Mouse (Mus musculus) midbrain, embryonic 11.5 days (tissue): ENCODE measurements around the gene Arhgef16. TPM values are rescaled to one million over a fixed set of nuclear protein-coding genes. Genes with fewer than 3 reads are reported as not detected.

Experiments used
- ATAC-seq: fragments of 200-750 bp; cut with Nextera tagmentation; 2 replicates; pipeline ENCODE4 v1.8.0; 2017; ENCODE audit warnings: moderate TSS enrichment, moderate library complexity; ENCODE audit not compliant: low FRiP score
- DNase-seq: peaks from one replicate; pipeline ENCODE4 v3.0.0; 2015; ENCODE audit warnings: low spot score; ENCODE audit errors: missing footprints
- H3K27ac ChIP-seq: fragments of 300-500 bp; sonication (generic); 2 replicates; pipeline ENCODE4 v1.5.1; 2014; ENCODE audit warnings: low read depth, low read length
- H3K27me3 ChIP-seq: fragments of 300-500 bp; sonication (generic); 2 replicates; pipeline ENCODE4 v1.6.1; 2014; ENCODE audit warnings: mild to moderate bottlenecking, low read length, moderate library complexity, mixed read lengths; ENCODE audit not compliant: control insufficient read depth, insufficient read depth
- H3K36me3 ChIP-seq: fragments of 300-500 bp; sonication (generic); 2 replicates; pipeline ENCODE4 v1.6.1; 2014; ENCODE audit warnings: mild to moderate bottlenecking, low read length, moderate library complexity, mixed read lengths; ENCODE audit not compliant: control insufficient read depth, insufficient read depth
- H3K4me1 ChIP-seq: fragments of 300-500 bp; sonication (generic); 2 replicates; pipeline ENCODE4 v1.6.1; 2014; ENCODE audit warnings: low read length; ENCODE audit not compliant: control insufficient read depth, insufficient read depth
- H3K4me2 ChIP-seq: fragments of 300-500 bp; sonication (generic); 2 replicates; pipeline ENCODE4 v1.6.1; 2014; ENCODE audit warnings: mild to moderate bottlenecking, moderate library complexity
- H3K4me3 ChIP-seq: fragments of 300-500 bp; sonication (generic); 2 replicates; pipeline ENCODE4 v1.5.1; 2014; ENCODE audit warnings: low read depth, low read length
- H3K9ac ChIP-seq: fragments of 300-500 bp; sonication (generic); 2 replicates; pipeline ENCODE4 v1.6.1; 2014; ENCODE audit warnings: low read length
- H3K9me3 ChIP-seq: fragments of 300-500 bp; sonication (generic); 2 replicates; pipeline ENCODE4 v1.6.1; 2016; ENCODE audit warnings: low read length; ENCODE audit not compliant: control insufficient read depth
- WGBS: fragments of 180-500 bp; shearing (Covaris S2); extraction: QIAGEN DNeasy Blood & Tissue Kit; methylation state at CpG from one replicate; pipeline ENCODE4 v1.1.7; 2014; 5-methylcytosine and 5-hydroxymethylcytosine counted together
- polyA plus RNA-seq: library from polyadenylated mRNA; unstranded; fragments of >200 nt; fragmentation: Nextera tagmentation; extraction: Ambion mirVana; gene quantifications from 2 replicates; pipeline ENCODE4 v1.2.1, GENCODE M21; 2014

Arhgef16 gene
- polyA plus RNA-seq, 1 experiment from 2014 or later: 0.45 TPM

GRCm38 (mm10) chr4:154299541-154300271 lies 1.8 kb downstream of the Arhgef16 start:
- Histone ChIP-seq H3K9me3 (no peaks in the 10 kb centered on the region), H3K4me3 (peak overlapping the region; percentile 41), H3K9ac (0 out of 2 replicates have a peak overlapping the region, but pooled peaks have one; percentile 24), H3K4me2 (peak overlapping the region; percentile 72), H3K27ac (no peak overlapping the region), H3K4me1 (peaks cover 5% of the 10 kb centered on the region; the same call in 1 of the 2 replicates), H3K27me3 (peaks cover 29% of the 10 kb centered on the region), H3K36me3 (no peaks in the 10 kb centered on the region)
- ATAC-seq (peak; percentile 58; the same call in 1 of the 2 replicates), DNase-seq (peak; percentile 90)
- under 1% methylated on average over 59 of the region's 66 CpGs for WGBS

- Histone ChIP-seq H3K27ac (no peak overlapping the region), H3K9ac (no peak overlapping the region), H3K9me3 (no peaks in the 10 kb centered on the region), H3K4me1 (peaks cover 5% of the 10 kb centered on the region; the same call in 1 of the 2 replicates), H3K4me3 (no peak overlapping the region), H3K4me2 (no peak overlapping the region), H3K27me3 (peaks cover 29% of the 10 kb centered on the region), H3K36me3 (no peaks in the 10 kb centered on the region)
- 39% methylated on average over 9 of the region's 9 CpGs for WGBS
- DNase-seq: peak; percentile 84
- ATAC-seq: no peak
Measured at GRCm38 (mm10) chr4:154297761-154298160, 3.7 kb downstream of the Arhgef16 start.

DNA sequence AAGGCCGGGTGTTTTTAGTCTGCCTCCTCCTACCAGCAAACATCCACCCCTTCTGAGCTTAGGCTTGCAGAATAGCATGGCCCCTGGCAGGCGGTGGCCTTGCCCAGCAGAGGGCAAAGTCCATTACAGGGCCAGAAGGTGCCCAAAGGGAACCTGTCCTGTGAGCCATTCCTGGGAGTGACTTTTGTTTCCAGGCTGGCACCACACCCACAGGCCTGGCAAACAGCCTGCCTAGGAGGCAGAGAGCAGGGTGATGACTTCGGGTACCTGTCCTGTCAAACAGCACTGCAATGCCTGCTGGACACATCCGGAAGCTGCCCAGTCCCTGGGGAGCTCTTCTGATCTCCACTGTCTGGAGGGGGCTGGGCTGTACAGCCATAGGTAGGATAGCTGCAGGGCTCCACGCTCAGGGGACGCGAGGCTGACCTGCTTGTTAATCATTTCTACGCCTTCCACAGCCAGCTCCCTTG lies 7.2 kb downstream of the Arhgef16 start:
- ATAC-seq (no peak), DNase-seq (no peak)
- Histone ChIP-seq H3K9ac (no peak overlapping the region), H3K36me3 (no peaks in the 10 kb centered on the region), H3K4me1 (no peaks in the 10 kb centered on the region; the same call in 1 of the 2 replicates), H3K4me2 (no peak overlapping the region), H3K27ac (no peak overlapping the region), H3K4me3 (no peak overlapping the region), H3K9me3 (no peaks in the 10 kb centered on the region), H3K27me3 (peaks cover 7% of the 10 kb centered on the region)
- WGBS: 55% methylated on average over 8 of the region's 8 CpGs

GRCm38 (mm10) chr4:154293735-154294201 lies 7.7 kb downstream of the Arhgef16 start:
- Histone ChIP-seq H3K4me2 (no peak overlapping the region), H3K36me3 (no peaks in the 10 kb centered on the region), H3K4me3 (no peak overlapping the region), H3K9me3 (no peaks in the 10 kb centered on the region), H3K27ac (no peak overlapping the region), H3K9ac (no peak overlapping the region), H3K27me3 (peaks cover 1% of the 10 kb centered on the region), H3K4me1 (no peaks in the 10 kb centered on the region; the same call in 1 of the 2 replicates)
- ATAC-seq (no peak), DNase-seq (no peak)
- WGBS: 52% methylated on average over 4 of the region's 4 CpGs

- Histone ChIP-seq H3K4me1 (no peaks in the 10 kb centered on the region), H3K4me2 (no peak overlapping the region), H3K27ac (no peak overlapping the region), H3K36me3 (no peaks in the 10 kb centered on the region), H3K27me3 (no peaks in the 10 kb centered on the region), H3K4me3 (no peak overlapping the region), H3K9me3 (no peaks in the 10 kb centered on the region), H3K9ac (no peak overlapping the region)
- WGBS: 80% methylated on average over 7 of the region's 7 CpGs
- ATAC-seq: no peak
- DNase-seq: peak; percentile 78
Measured at GRCm38 (mm10) chr4:154283671-154284070, 17.8 kb downstream of the Arhgef16 start.

- no peak for ATAC-seq
- WGBS: 86% methylated on average over 9 of the region's 9 CpGs
Measured at GRCm38 (mm10) chr4:154279481-154279880, 22.0 kb downstream of the Arhgef16 start.

DNA sequence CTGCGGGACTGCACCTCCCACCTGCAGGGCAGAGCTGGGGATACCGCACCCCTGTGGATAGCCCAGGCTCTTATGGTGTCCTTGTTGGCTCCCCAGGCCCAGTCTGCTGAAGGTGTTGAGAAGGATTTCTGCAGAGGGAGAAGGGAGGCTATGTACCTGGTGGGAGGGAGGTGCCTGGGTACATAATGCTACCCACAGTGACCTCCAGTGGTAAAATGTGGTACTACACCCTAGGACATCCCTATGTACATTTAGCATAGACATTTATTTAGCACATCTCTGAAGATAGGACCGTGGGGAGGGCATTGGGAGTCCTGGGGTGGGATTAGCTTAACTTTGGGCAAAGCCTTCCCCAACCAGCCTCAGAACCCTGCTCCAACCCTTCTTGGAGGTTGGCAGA lies 28.5 kb downstream of the Arhgef16 start:
- Histone ChIP-seq H3K27ac (no peak overlapping the region), H3K27me3 (no peaks in the 10 kb centered on the region), H3K4me2 (no peak overlapping the region), H3K4me1 (no peaks in the 10 kb centered on the region), H3K9ac (no peak overlapping the region), H3K36me3 (no peaks in the 10 kb centered on the region), H3K9me3 (no peaks in the 10 kb centered on the region), H3K4me3 (no peak overlapping the region)
- ATAC-seq: no peak
- DNase-seq: peak; percentile 97
- 59% methylated on average over 3 of the region's 3 CpGs for WGBS

More at GRCm38 (mm10) chr4:154279481-154279880, 22.0 kb downstream of the Arhgef16 start:
- no peaks in the 10 kb centered on the region for H3K27me3 ChIP-seq
- H3K27ac ChIP-seq: no peak overlapping the region
- no peaks in the 10 kb centered on the region for H3K4me1 ChIP-seq
- peak; percentile 35 for DNase-seq
- no peak overlapping the region for H3K4me3 ChIP-seq
- H3K36me3 ChIP-seq: no peaks in the 10 kb centered on the region
- no peak overlapping the region for H3K9ac ChIP-seq
- no peak overlapping the region for H3K4me2 ChIP-seq
- H3K9me3 ChIP-seq: no peaks in the 10 kb centered on the region

DNA sequence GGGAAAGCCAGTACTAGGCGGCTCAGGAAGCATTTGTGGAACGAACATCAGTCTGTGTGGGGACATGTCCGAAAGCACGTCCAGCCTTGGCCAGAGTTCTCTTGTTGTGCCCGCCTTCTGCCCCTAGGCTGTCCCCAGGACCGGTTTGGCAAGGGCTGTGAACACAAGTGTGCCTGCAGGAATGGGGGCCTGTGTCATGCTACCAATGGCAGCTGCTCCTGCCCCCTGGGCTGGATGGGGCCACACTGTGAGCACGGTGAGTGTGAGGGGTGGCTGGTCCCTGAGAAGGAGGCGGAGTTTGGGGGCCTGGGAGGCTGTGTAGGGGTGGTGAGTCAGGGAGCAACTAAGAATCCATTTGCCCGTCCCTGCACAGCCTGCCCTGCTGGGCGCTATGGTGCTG lies 32.0 kb downstream of the Arhgef16 start:
- Histone ChIP-seq H3K9ac (no peak overlapping the region), H3K36me3 (no peaks in the 10 kb centered on the region)
- 60% methylated on average over 10 of the region's 10 CpGs for WGBS

GRCm38 (mm10) chr4:154267511-154267910 lies 34.0 kb downstream of the Arhgef16 start:
- ATAC-seq (no peak), DNase-seq (peak; percentile 4)
- no peaks in the 10 kb centered on the region for H3K27me3 ChIP-seq
- 82% methylated on average over 6 of the region's 6 CpGs for WGBS
- no peaks in the 10 kb centered on the region for H3K4me1 ChIP-seq
- no peak overlapping the region for H3K4me3 ChIP-seq
- no peak overlapping the region for H3K9ac ChIP-seq
- no peak overlapping the region for H3K4me2 ChIP-seq
- H3K9me3 ChIP-seq: no peaks in the 10 kb centered on the region
- no peaks in the 10 kb centered on the region for H3K36me3 ChIP-seq
- no peak overlapping the region for H3K27ac ChIP-seq

More for the DNA sequence above, 32.0 kb downstream of the Arhgef16 start:
- Histone ChIP-seq H3K4me2 (no peak overlapping the region), H3K4me1 (no peaks in the 10 kb centered on the region), H3K27ac (no peak overlapping the region), H3K9me3 (no peaks in the 10 kb centered on the region), H3K4me3 (no peak overlapping the region), H3K27me3 (no peaks in the 10 kb centered on the region)
- ATAC-seq: no peak
- peak; percentile 62 for DNase-seq
